8 mouse cellular contexts compared by ENCODE assay signal in the genomic region with DNA sequence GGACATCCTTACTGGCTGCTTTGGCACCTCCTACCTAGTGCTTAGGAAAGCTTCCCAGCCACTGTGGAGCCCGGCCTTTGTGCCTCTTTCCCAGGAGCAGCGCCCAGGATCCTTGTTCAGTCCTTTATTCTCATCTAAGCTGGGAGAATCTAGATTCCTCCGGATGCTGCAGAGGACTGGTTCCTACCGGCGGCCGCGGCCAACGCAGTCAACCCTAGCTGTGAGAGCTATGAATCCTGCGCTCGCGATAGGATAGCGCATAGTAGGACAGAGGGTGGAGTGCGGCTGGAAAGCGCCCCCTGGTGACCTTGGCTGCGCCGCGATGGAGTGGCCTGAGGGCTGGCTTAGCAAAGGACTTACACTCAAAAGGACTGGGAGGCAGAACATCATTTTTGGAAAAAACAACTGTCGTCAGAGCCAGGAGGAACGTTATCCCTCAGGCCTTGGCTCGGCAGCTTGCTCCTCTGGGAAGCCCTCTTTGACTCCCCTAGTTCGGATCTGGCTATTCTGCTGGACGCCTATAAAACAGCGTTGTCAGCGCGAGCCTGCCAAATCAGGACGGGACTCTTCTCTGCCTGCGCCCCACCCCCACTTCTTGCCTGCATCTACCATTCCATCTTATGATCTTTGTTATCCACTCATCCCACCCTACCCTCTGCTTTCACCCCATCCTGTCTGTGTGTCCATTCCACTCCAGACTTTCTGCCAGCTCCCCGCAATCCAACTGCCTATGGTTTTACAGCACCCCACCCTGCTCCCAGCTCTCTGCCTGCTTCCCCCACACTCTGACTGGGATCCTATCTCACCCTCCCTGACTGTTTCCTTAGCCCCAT. TPM values are rescaled to one million over a fixed set of nuclear protein-coding genes. Genes with fewer than 3 reads are reported as not detected.
DNase-seq lines count a peak whose midpoint lies in the region; ATAC-seq and TF ChIP-seq lines count a peak whose summit lies in the region.

No protein-coding gene starts in this region.

- H3K4me2 ChIP-seq in forebrain, embryonic 11.5 days (ENCODE audit: low read depth, low read length, severe bottlenecking) = peak overlapping the region; percentile 32; the same call in 1 of the 2 replicates
- H3K4me2 ChIP-seq in heart, postnatal 0 days (ENCODE audit: low read depth, low read length) = no peak overlapping the region
- H3K4me2 ChIP-seq in stomach, postnatal 0 days (replicated peaks; ENCODE audit: low read depth) = 0 out of 2 replicates have a peak overlapping the region, but pooled peaks have one; percentile 15

- H3K9ac ChIP-seq in ES-E14 (ENCODE audit: insufficient read depth, low read depth, low read length, poor library complexity, severe bottlenecking) = peak overlapping the region; percentile 74
- H3K9ac ChIP-seq in forebrain, embryonic 11.5 days (ENCODE audit: low read length) = peak overlapping the region; percentile 10; the same call in 1 of the 2 replicates
- no peak overlapping the region for H3K9ac ChIP-seq in heart, postnatal 0 days (replicated peaks; ENCODE audit: low read depth, low read length)
- peak overlapping the region; percentile 23; the same call in 1 of the 2 replicates for H3K9ac ChIP-seq in stomach, postnatal 0 days (ENCODE audit: low read length)

- peak; percentile 75 for ATAC-seq in forebrain, embryonic 11.5 days (replicated peaks; ENCODE audit: low FRiP score)
- ATAC-seq in heart, postnatal 0 days (ENCODE audit: insufficient read depth, low read depth) = peak; percentile 65
- peak; percentile 75 for ATAC-seq in stomach, postnatal 0 days (ENCODE audit: low FRiP score, low TSS enrichment)

- H3K4me3 ChIP-seq in C2C12 (ENCODE audit: insufficient read depth, poor library complexity, severe bottlenecking) (no peak overlapping the region), ES-E14 (ENCODE audit: insufficient read depth in 1 of 2, low read depth in 1 of 2, low read length in 2 of 2, poor library complexity in 1 of 2, severe bottlenecking in 1 of 2) (peak overlapping the region; percentile 54 to 72)
- no peak overlapping the region for H3K4me3 ChIP-seq in forebrain, embryonic 11.5 days (ENCODE audit: low read depth, low read length)
- H3K4me3 ChIP-seq in heart, postnatal 0 days (ENCODE audit: low read depth, low read length) = no peak overlapping the region
- peak overlapping the region; percentile 36 for H3K4me3 ChIP-seq in limb, embryonic 10.5 days
- peak overlapping the region; percentile 8; the same call in 1 of the 2 replicates for H3K4me3 ChIP-seq in stomach, postnatal 0 days (ENCODE audit: low read depth, low read length)

- in situ Hi-C loops in ES-E14 (cut with MboI; ENCODE audit: low sequenced_read_pairs in 2 of 2, unreplicated experiment in 2 of 2) = loop anchor here in 1 of 2 experiments (25.0 kb wide), 1 partner anchor 402 kb away; the partner anchor contains the start of gene Zfp607b

- peak; percentile 33 for TF ChIP-seq CTCF in C2C12 (IDR thresholded peaks at IDR 0.05; ENCODE audit: control insufficient read depth, insufficient read depth, insufficient read length)
- peak; percentile 22; the same call in 1 of the 2 replicates for TF ChIP-seq CTCF in heart, postnatal 0 days (IDR thresholded peaks at IDR 0.05; ENCODE audit: low read depth)
- peak; percentile 65 for TF ChIP-seq CTCF in stomach, postnatal 0 days (IDR thresholded peaks at IDR 0.05; ENCODE audit: low read depth)

- no peaks in the 10 kb centered on the region for H3K79me2 ChIP-seq in C2C12 (ENCODE audit: control insufficient read depth, insufficient read depth)

- peaks cover 2 to 7% of the 10 kb centered on the region in 2 experiments; a peak in 1 of 4 replicates for H3K4me1 ChIP-seq in ES-E14 (ENCODE audit: control insufficient read depth in 2 of 2, insufficient read depth in 2 of 2, low read length in 2 of 2, poor library complexity in 1 of 2)
- H3K4me1 ChIP-seq in forebrain, embryonic 11.5 days (replicated peaks; ENCODE audit: control insufficient read depth, insufficient read depth, low read length) = no peaks in the 10 kb centered on the region
- no peaks in the 10 kb centered on the region for H3K4me1 ChIP-seq in heart, postnatal 0 days (ENCODE audit: control insufficient read depth, insufficient read depth)
- peaks cover 11% of the 10 kb centered on the region for H3K4me1 ChIP-seq in limb, embryonic 10.5 days
- no peaks in the 10 kb centered on the region for H3K4me1 ChIP-seq in stomach, postnatal 0 days (replicated peaks; ENCODE audit: control insufficient read depth, insufficient read depth)

- TF ChIP-seq EP300 in heart, postnatal 0 days (IDR thresholded peaks at IDR 0.05; ENCODE audit: low read depth) = no peak
- no peak for TF ChIP-seq EP300 in stomach, postnatal 0 days (optimal IDR thresholded peaks at IDR 0.05)

- H3ac ChIP-seq in C2C12 (ENCODE audit: control insufficient read depth, insufficient read length, low read depth) = no peak overlapping the region

- H3K9me3 ChIP-seq in ES-E14 (ENCODE audit: control insufficient read depth, insufficient read depth, low read depth, low read length) = no peaks in the 10 kb centered on the region
- H3K9me3 ChIP-seq in forebrain, embryonic 11.5 days (ENCODE audit: control insufficient read depth, low read length) = no peaks in the 10 kb centered on the region
- no peaks in the 10 kb centered on the region for H3K9me3 ChIP-seq in heart, postnatal 0 days (replicated peaks; ENCODE audit: control insufficient read depth, low read length)
- no peaks in the 10 kb centered on the region for H3K9me3 ChIP-seq in limb, embryonic 10.5 days (replicated peaks)
- H3K9me3 ChIP-seq in stomach, postnatal 0 days (ENCODE audit: control insufficient read depth, low read length) = no peaks in the 10 kb centered on the region

- under 1% methylated on average over 28 of the region's 28 CpGs for WGBS in forebrain, embryonic 11.5 days
- 3% methylated on average over 28 of the region's 28 CpGs for WGBS in heart, postnatal 0 days
- 1% methylated on average over 28 of the region's 28 CpGs for WGBS in limb, embryonic 10.5 days
- WGBS in stomach, postnatal 0 days = 3% methylated on average over 28 of the region's 28 CpGs

- peak overlapping the region; percentile 88 for H3K27ac ChIP-seq in ES-E14 (ENCODE audit: insufficient read depth, low read depth, low read length, poor library complexity, severe bottlenecking)
- no peak overlapping the region for H3K27ac ChIP-seq in forebrain, embryonic 11.5 days (ENCODE audit: low read depth, low read length)
- no peak overlapping the region for H3K27ac ChIP-seq in heart, postnatal 0 days (ENCODE audit: low read depth)
- H3K27ac ChIP-seq in limb, embryonic 10.5 days = peak overlapping the region; percentile 53; the same call in 1 of the 2 replicates
- H3K27ac ChIP-seq in stomach, postnatal 0 days (replicated peaks) = peak overlapping the region; percentile 65; the same call in 1 of the 2 replicates

- H3K36me3 ChIP-seq in C2C12 (ENCODE audit: control insufficient read depth, insufficient read depth) (no peaks in the 10 kb centered on the region), ES-E14 (ENCODE audit: control insufficient read depth, insufficient read depth, low read length, poor library complexity, severe bottlenecking) (peaks cover 4% of the 10 kb centered on the region; the same call in 1 of the 2 replicates)
- H3K36me3 ChIP-seq in forebrain, embryonic 11.5 days (ENCODE audit: control insufficient read depth, insufficient read depth, low read length) = peaks cover 5% of the 10 kb centered on the region; the same call in 1 of the 2 replicates
- H3K36me3 ChIP-seq in heart, postnatal 0 days (replicated peaks; ENCODE audit: control insufficient read depth, insufficient read depth, low read length) = peaks cover 13% of the 10 kb centered on the region
- H3K36me3 ChIP-seq in limb, embryonic 10.5 days = peaks cover 15% of the 10 kb centered on the region
- peaks cover 8% of the 10 kb centered on the region; the same call in 1 of the 2 replicates for H3K36me3 ChIP-seq in stomach, postnatal 0 days (ENCODE audit: control insufficient read depth, insufficient read depth, low read length)

- H3K79me3 ChIP-seq in C2C12 (ENCODE audit: low read depth) = no peaks in the 10 kb centered on the region

- DNase-seq in ES-E14 (ENCODE audit: low read depth, low spot score) = peak; percentile 90
- peak; percentile 76 for DNase-seq in forebrain, embryonic 11.5 days (ENCODE audit: low spot score)
- no peak for DNase-seq in heart, postnatal 0 days (ENCODE audit: low spot score)
- DNase-seq in limb, embryonic 10.5 days (ENCODE audit: low spot score) = peak; percentile 57
- DNase-seq in mesoderm, embryonic 11.5 days (ENCODE audit: low read depth, low spot score) = peak; percentile 37
- DNase-seq in stomach, postnatal 0 days (ENCODE audit: low spot score) = peak; percentile 51
- no peak for DNase-seq in right cerebral cortex, postnatal 14 days

- H3K27me3 ChIP-seq in C2C12 (ENCODE audit: control insufficient read depth, insufficient read depth, insufficient read length) = no peaks in the 10 kb centered on the region
- no peaks in the 10 kb centered on the region for H3K27me3 ChIP-seq in forebrain, embryonic 11.5 days (ENCODE audit: control insufficient read depth, insufficient read depth, low read length)
- H3K27me3 ChIP-seq in heart, postnatal 0 days (ENCODE audit: control insufficient read depth, insufficient read depth, low read length) = peaks cover 7% of the 10 kb centered on the region
- peaks cover 23% of the 10 kb centered on the region for H3K27me3 ChIP-seq in limb, embryonic 10.5 days (ENCODE audit: low read depth, poor library complexity, severe bottlenecking)
- no peaks in the 10 kb centered on the region for H3K27me3 ChIP-seq in stomach, postnatal 0 days (ENCODE audit: control insufficient read depth, insufficient read depth, low read length)

RNA-seq across cellular contexts. Expression of gene Numbl, which starts 26.8 kb away (rescaled TPM):
- 11.7 TPM for polyA plus RNA-seq in C2C12 (2012; fragmentation: generic; extraction: Trizol)
- total RNA-seq in ES-E14 (2012; rRNA removed) = 11.9 and 14.1 TPM in 2 replicates
- 19.1 and 20.1 TPM in 2 replicates for polyA plus RNA-seq in forebrain, embryonic 11.5 days (2014; fragmentation: Nextera tagmentation; extraction: Ambion mirVana)
- 15.9 and 23.5 TPM in 2 replicates for total RNA-seq in heart, postnatal 0 days (2014; rRNA removed; ENCODE audit: low replicate concordance)
- 5.6 and 6.2 TPM in 2 replicates for polyA plus RNA-seq in heart, postnatal 0 days (2015; fragmentation: Nextera tagmentation; extraction: Ambion mirVana)
- 7.9 and 10.4 TPM in 2 replicates for polyA plus RNA-seq in limb, embryonic 10.5 days (2016; fragmentation: Nextera tagmentation; extraction: Ambion mirVana)
- polyA plus RNA-seq in stomach, postnatal 0 days (2015; fragmentation: Nextera tagmentation; extraction: Ambion mirVana) = 12.8 and 14.6 TPM in 2 replicates

RNA-seq across cellular contexts. Expression of gene Coq8b, which starts 52.3 kb away (rescaled TPM):
- 9.3 TPM for polyA plus RNA-seq in C2C12 (2012; fragmentation: generic; extraction: Trizol)
- total RNA-seq in ES-E14 (2012; rRNA removed) = 12.8 and 18.3 TPM in 2 replicates
- 15.1 and 18.1 TPM in 2 replicates for polyA plus RNA-seq in forebrain, embryonic 11.5 days (2014; fragmentation: Nextera tagmentation; extraction: Ambion mirVana)
- 5.8 and 7.2 TPM in 2 replicates for total RNA-seq in heart, postnatal 0 days (2014; rRNA removed; ENCODE audit: low replicate concordance)
- polyA plus RNA-seq in heart, postnatal 0 days (2015; fragmentation: Nextera tagmentation; extraction: Ambion mirVana) = 10.1 and 11.0 TPM in 2 replicates
- 16.3 and 16.4 TPM in 2 replicates for polyA plus RNA-seq in limb, embryonic 10.5 days (2016; fragmentation: Nextera tagmentation; extraction: Ambion mirVana)
- polyA plus RNA-seq in stomach, postnatal 0 days (2015; fragmentation: Nextera tagmentation; extraction: Ambion mirVana) = 25.0 and 26.6 TPM in 2 replicates

RNA-seq across cellular contexts. Expression of gene Ltbp4, which starts 52.4 kb away (rescaled TPM):
- 22.9 TPM for polyA plus RNA-seq in C2C12 (2012; fragmentation: generic; extraction: Trizol)
- 65.8 and 114 TPM in 2 replicates for total RNA-seq in ES-E14 (2012; rRNA removed)
- 11.9 and 13.0 TPM in 2 replicates for polyA plus RNA-seq in forebrain, embryonic 11.5 days (2014; fragmentation: Nextera tagmentation; extraction: Ambion mirVana)
- 150 TPM in 2 replicates for total RNA-seq in heart, postnatal 0 days (2014; rRNA removed; ENCODE audit: low replicate concordance)
- 56.9 and 61.7 TPM in 2 replicates for polyA plus RNA-seq in heart, postnatal 0 days (2015; fragmentation: Nextera tagmentation; extraction: Ambion mirVana)
- polyA plus RNA-seq in limb, embryonic 10.5 days (2016; fragmentation: Nextera tagmentation; extraction: Ambion mirVana) = 6.7 and 10.6 TPM in 2 replicates
- 81.0 and 94.8 TPM in 2 replicates for polyA plus RNA-seq in stomach, postnatal 0 days (2015; fragmentation: Nextera tagmentation; extraction: Ambion mirVana)

RNA-seq across cellular contexts. Expression of gene Itpkc, which starts 56.6 kb away (rescaled TPM):
- polyA plus RNA-seq in C2C12 (2012; fragmentation: generic; extraction: Trizol) = 5.7 TPM
- total RNA-seq in ES-E14 (2012; rRNA removed) = 10.5 and 12.6 TPM in 2 replicates
- polyA plus RNA-seq in forebrain, embryonic 11.5 days (2014; fragmentation: Nextera tagmentation; extraction: Ambion mirVana) = 6.6 and 8.1 TPM in 2 replicates
- 5.8 and 14.7 TPM in 2 replicates for total RNA-seq in heart, postnatal 0 days (2014; rRNA removed; ENCODE audit: low replicate concordance)
- polyA plus RNA-seq in heart, postnatal 0 days (2015; fragmentation: Nextera tagmentation; extraction: Ambion mirVana) = 1.2 and 1.3 TPM in 2 replicates
- 7.2 and 7.9 TPM in 2 replicates for polyA plus RNA-seq in limb, embryonic 10.5 days (2016; fragmentation: Nextera tagmentation; extraction: Ambion mirVana)
- polyA plus RNA-seq in stomach, postnatal 0 days (2015; fragmentation: Nextera tagmentation; extraction: Ambion mirVana) = 11.6 and 12.2 TPM in 2 replicates

Comparison
In these comparisons a context has a peak if more than half of its experiments do, and no peak if none do; other contexts are left out.
1. H3K4me3 ChIP-seq: peak in ES-E14 (2 of 2), limb, embryonic 10.5 days (single experiment) and stomach, postnatal 0 days (single experiment); none in C2C12 (single experiment), forebrain, embryonic 11.5 days (single experiment) and heart, postnatal 0 days (single experiment).
2. DNase-seq: peak in ES-E14 (single experiment), forebrain, embryonic 11.5 days (single experiment), limb, embryonic 10.5 days (single experiment), mesoderm, embryonic 11.5 days (single experiment) and stomach, postnatal 0 days (single experiment); none in heart, postnatal 0 days (single experiment) and right cerebral cortex, postnatal 14 days (single experiment).
3. H3K27ac ChIP-seq: peak in ES-E14 (single experiment), limb, embryonic 10.5 days (single experiment) and stomach, postnatal 0 days (single experiment); none in forebrain, embryonic 11.5 days (single experiment) and heart, postnatal 0 days (single experiment).
4. Peak in every context shown above with its lines, with median percentiles within 50 percentile points of each other: CTCF ChIP-seq and ATAC-seq.